Mouse (Mus musculus) neutrophil, adult 65 days (primary cell): ENCODE data around the gene Gm13275. TPM values are rescaled to one million over a fixed set of nuclear protein-coding genes. Genes with fewer than 3 reads are reported as not detected.

Source experiments
- total RNA-seq: library from RNA; stranded (reverse); gene quantifications from 2 replicates; pipeline ENCODE4 v1.2.4, GENCODE M21; 2023

Gm13275 gene
- total RNA-seq, 1 experiment from 2014 or later: not detected

Other genes with a start within 250 kb of the Gm13275 start
- not detected in 2 replicates for gene Ifna15, start 236.2 kb upstream of the Gm13275 start, total RNA-seq
- not detected in 2 replicates for gene Ifna14, start 222.7 kb upstream of the Gm13275 start, total RNA-seq
- not detected in 2 replicates for gene Ifna9, start 202.1 kb upstream of the Gm13275 start, total RNA-seq
- not detected in 2 replicates for gene Ifna12, start 191.1 kb upstream of the Gm13275 start, total RNA-seq
- gene C87499, start 160.1 kb upstream of the Gm13275 start, total RNA-seq: not detected in 2 replicates
- gene Ifna13, start 150.0 kb upstream of the Gm13275 start, total RNA-seq: not detected in 2 replicates
- gene Ifna16, start 117.6 kb upstream of the Gm13275 start, total RNA-seq: not detected in 2 replicates
- not detected in 2 replicates for gene Ifna2, start 110.6 kb upstream of the Gm13275 start, total RNA-seq
- gene Ifnab, start 103.1 kb upstream of the Gm13275 start, total RNA-seq: not detected in 2 replicates
- 0.63 TPM in 1 of 2 replicates, not detected in the other for gene Gm26566, start 72.7 kb upstream of the Gm13275 start, total RNA-seq
- gene Klhl9, start 72.0 kb upstream of the Gm13275 start, total RNA-seq: 48.2 and 49.4 TPM in 2 replicates
- not detected in 2 replicates for gene Gm13271, start 39.6 kb upstream of the Gm13275 start, total RNA-seq
- not detected in 2 replicates for gene Gm13283, start 34.4 kb upstream of the Gm13275 start, total RNA-seq
- 0.54 TPM in 1 of 2 replicates, not detected in the other for gene Gm13290, start 20.7 kb upstream of the Gm13275 start, total RNA-seq
- gene Gm13289, start 17.6 kb upstream of the Gm13275 start, total RNA-seq: not detected in 2 replicates
- not detected in 2 replicates for gene Gm13272, start 14.6 kb upstream of the Gm13275 start, total RNA-seq
- not detected in 2 replicates for gene Ifnz, start 12.4 kb upstream of the Gm13275 start, total RNA-seq
- not detected in 2 replicates for gene Gm13276, start 8.8 kb upstream of the Gm13275 start, total RNA-seq
- not detected in 2 replicates for gene Gm13277, start 5.9 kb upstream of the Gm13275 start, total RNA-seq
- not detected in 2 replicates for gene Gm13278, start 2.9 kb upstream of the Gm13275 start, total RNA-seq
- gene Gm13279, start 2.9 kb downstream of the Gm13275 start, total RNA-seq: not detected in 2 replicates
- gene Gm13285, start 5.2 kb downstream of the Gm13275 start, total RNA-seq: 0.45 TPM in 1 of 2 replicates, not detected in the other
- gene Gm13287, start 8.8 kb downstream of the Gm13275 start, total RNA-seq: not detected in 2 replicates
- gene Gm13288, start 11.0 kb downstream of the Gm13275 start, total RNA-seq: not detected in 2 replicates
- not detected in 2 replicates for gene Ifna7, start 21.7 kb downstream of the Gm13275 start, total RNA-seq
- gene Ifna11, start 25.5 kb downstream of the Gm13275 start, total RNA-seq: not detected in 2 replicates
- gene Ifna6, start 32.9 kb downstream of the Gm13275 start, total RNA-seq: not detected in 2 replicates
- gene Ifna5, start 41.0 kb downstream of the Gm13275 start, total RNA-seq: not detected in 2 replicates
- not detected in 2 replicates for gene Ifna4, start 47.4 kb downstream of the Gm13275 start, total RNA-seq
- gene Ifna1, start 55.6 kb downstream of the Gm13275 start, total RNA-seq: not detected in 2 replicates
- not detected in 2 replicates for gene Ifne, start 85.7 kb downstream of the Gm13275 start, total RNA-seq